Mouse (Mus musculus) CH12.LX (cell line): ENCODE data around the gene Ppm1n. TPM values are rescaled to one million over a fixed set of nuclear protein-coding genes. Genes with fewer than 3 reads are reported as not detected.
A peak's percentile ranks its signal among the peaks of the same experiment; 100 is the strongest.

ENCODE experiments used
- DNase-seq: peaks from one replicate; pipeline ENCODE4 v3.0.0-alpha.2; 2013; ENCODE audit errors: extremely low read depth
- H3K27ac ChIP-seq: 2 replicates; pipeline ENCODE4 v1.5.1; 2012; ENCODE audit warnings: low read depth, mild to moderate bottlenecking, control low read depth, moderate library complexity; ENCODE audit not compliant: insufficient read depth
- H3K27me3 ChIP-seq: replicated peaks from 2 replicates; pipeline ENCODE3; 2012; ENCODE audit warnings: inconsistent platforms
- H3K36me3 ChIP-seq, 2 experiments: replicated peaks in 1 of 2; 2 replicates each; pipeline versions ENCODE3 to v1.6.1; 2012; ENCODE audit warnings: inconsistent platforms in 1 of 2, low read length in 1 of 2, mild to moderate bottlenecking in 1 of 2, mixed read lengths in 1 of 2, moderate library complexity in 1 of 2; ENCODE audit not compliant: control insufficient read depth in 1 of 2, insufficient read depth in 1 of 2
- H3K4me1 ChIP-seq, 2 experiments: 2 replicates each; pipeline ENCODE4 v1.6.1; 2012; ENCODE audit warnings: inconsistent platforms in 1 of 2, moderate library complexity in 1 of 2; ENCODE audit not compliant: insufficient read depth in 2 of 2, control insufficient read depth in 1 of 2
- H3K4me2 ChIP-seq: 2 replicates; pipeline ENCODE4 v1.6.1; 2012; ENCODE audit warnings: low read depth, mild to moderate bottlenecking, control low read depth; ENCODE audit not compliant: poor library complexity, insufficient read depth, severe bottlenecking
- H3K4me3 ChIP-seq, 3 experiments: fragments of 150-350 bp in 1 of 3; sonication (generic) in 1 of 3; replicated peaks in 1 of 3; 2 replicates each; pipeline versions ENCODE3 to v1.5.1; 2011 to 2012; ENCODE audit warnings: low read depth in 2 of 3, low read length in 2 of 3, mild to moderate bottlenecking in 2 of 3, moderate library complexity in 2 of 3, control low read depth in 1 of 3, improper control_type of control experiment in 1 of 3, inconsistent platforms in 1 of 3, mixed read lengths in 1 of 3; ENCODE audit not compliant: poor library complexity in 1 of 3
- H3K79me2 ChIP-seq: replicated peaks from 2 replicates; pipeline ENCODE4 v1.6.1; 2012; ENCODE audit warnings: mild to moderate bottlenecking, moderate library complexity; ENCODE audit not compliant: control insufficient read depth, poor library complexity, insufficient read depth, severe bottlenecking; ENCODE audit errors: extremely low read depth
- H3K9ac ChIP-seq: 2 replicates; pipeline ENCODE4 v1.6.1; 2012; ENCODE audit warnings: low read depth, mild to moderate bottlenecking, control low read depth, moderate library complexity; ENCODE audit not compliant: insufficient read depth
- H3K9me3 ChIP-seq: replicated peaks from 2 replicates; pipeline ENCODE3; 2012; ENCODE audit warnings: low read length, inconsistent platforms, mixed read lengths
- CHD1 ChIP-seq: IDR thresholded peaks from 2 replicates; pipeline ENCODE4 v1.6.1; 2012; ENCODE audit warnings: low read depth, low read length, improper control_type of control experiment, inconsistent platforms
- CHD2 ChIP-seq: IDR thresholded peaks from 2 replicates; pipeline ENCODE4 v1.6.1; 2011; ENCODE audit warnings: low read length, improper control_type of control experiment
- CTCF ChIP-seq, 2 experiments: IDR thresholded peaks in 1 of 2; conservative IDR thresholded peaks in 1 of 2; 2 replicates each; pipeline ENCODE4 v1.5.1; 2011 to 2012; ENCODE audit warnings: low read depth in 2 of 2, low read length in 2 of 2, improper control_type of control experiment in 1 of 2, inconsistent platforms in 1 of 2, mild to moderate bottlenecking in 1 of 2, moderate library complexity in 1 of 2
- E2F4 ChIP-seq: IDR thresholded peaks from 2 replicates; pipeline ENCODE4 v1.6.1; 2011; ENCODE audit warnings: low read depth, low read length, improper control_type of control experiment; ENCODE audit not compliant: insufficient replicate concordance
- ELF1 ChIP-seq: IDR thresholded peaks from 2 replicates; pipeline ENCODE4 v1.6.1; 2014; ENCODE audit warnings: low read depth, mild to moderate bottlenecking, inconsistent platforms, low read length, improper control_type of control experiment
- ETS1 ChIP-seq: conservative IDR thresholded peaks from 2 replicates; pipeline ENCODE4 v1.6.1; 2012; ENCODE audit warnings: low read depth, mild to moderate bottlenecking, inconsistent platforms, low read length, improper control_type of control experiment, moderate library complexity
- GABPA ChIP-seq: IDR thresholded peaks from 2 replicates; pipeline ENCODE4 v1.6.1; 2012; ENCODE audit warnings: low read depth, low read length, improper control_type of control experiment, inconsistent platforms; ENCODE audit not compliant: insufficient replicate concordance
- HCFC1 ChIP-seq: IDR thresholded peaks from 2 replicates; pipeline ENCODE4 v1.6.1; 2012; ENCODE audit warnings: low read depth, mild to moderate bottlenecking, inconsistent platforms, low read length, improper control_type of control experiment
- JUND ChIP-seq: conservative IDR thresholded peaks from 2 replicates; pipeline ENCODE4 v1.6.1; 2011; ENCODE audit warnings: low read depth, low read length, improper control_type of control experiment
- KAT2A ChIP-seq: IDR thresholded peaks from 2 replicates; pipeline ENCODE4 v1.6.1; 2012; ENCODE audit warnings: low read length, improper control_type of control experiment, inconsistent platforms; ENCODE audit not compliant: insufficient replicate concordance
- MAFK ChIP-seq: IDR thresholded peaks from 2 replicates; pipeline ENCODE4 v1.6.1; 2011; ENCODE audit warnings: low read length, improper control_type of control experiment; ENCODE audit not compliant: insufficient replicate concordance
- MAX ChIP-seq: IDR thresholded peaks from 2 replicates; pipeline ENCODE4 v1.6.1; 2011; ENCODE audit warnings: low read length, improper control_type of control experiment
- MAZ ChIP-seq: IDR thresholded peaks from 2 replicates; pipeline ENCODE4 v1.6.1; 2012; ENCODE audit warnings: low read depth, mild to moderate bottlenecking, inconsistent platforms, low read length, improper control_type of control experiment, moderate library complexity
- MEF2A ChIP-seq: IDR thresholded peaks from 2 replicates; pipeline ENCODE4 v1.6.1; 2014; ENCODE audit warnings: low read depth, mild to moderate bottlenecking, inconsistent platforms, low read length, improper control_type of control experiment, borderline replicate concordance
- NELFE ChIP-seq: IDR thresholded peaks from 2 replicates; pipeline ENCODE4 v1.6.1; 2011; ENCODE audit warnings: low read depth, low read length, improper control_type of control experiment
- NRF1 ChIP-seq: IDR thresholded peaks from 2 replicates; pipeline ENCODE4 v1.6.1; 2014; ENCODE audit warnings: low read depth, mild to moderate bottlenecking, inconsistent platforms, low read length, improper control_type of control experiment, moderate library complexity
- PAX5 ChIP-seq: IDR thresholded peaks from 2 replicates; pipeline ENCODE4 v1.6.1; 2012; ENCODE audit warnings: low read length, inconsistent platforms, mixed read lengths
- POLR2A ChIP-seq: IDR thresholded peaks from 2 replicates; pipeline ENCODE4 v1.6.1; 2011; ENCODE audit warnings: low read depth, mild to moderate bottlenecking, improper control_type of control experiment, low read length
- RCOR1 ChIP-seq: conservative IDR thresholded peaks from 2 replicates; pipeline ENCODE4 v1.6.1; 2012; ENCODE audit warnings: low read depth, mild to moderate bottlenecking, inconsistent platforms, low read length, improper control_type of control experiment
- SIN3A ChIP-seq: IDR thresholded peaks from 2 replicates; pipeline ENCODE4 v1.6.1; 2012; ENCODE audit warnings: low read length, improper control_type of control experiment, inconsistent platforms
- TBP ChIP-seq: conservative IDR thresholded peaks from 2 replicates; pipeline ENCODE4 v1.6.1; 2011; ENCODE audit warnings: low read depth, low read length, improper control_type of control experiment
- USF1 ChIP-seq: IDR thresholded peaks from 2 replicates; pipeline ENCODE4 v1.6.1; 2014; ENCODE audit warnings: low read depth, mild to moderate bottlenecking, inconsistent platforms, low read length, improper control_type of control experiment
- ZKSCAN1 ChIP-seq: IDR thresholded peaks from 2 replicates; pipeline ENCODE4 v1.6.1; 2012; ENCODE audit warnings: low read depth, inconsistent platforms, low read length, improper control_type of control experiment, borderline replicate concordance
- ZMIZ1 ChIP-seq: IDR thresholded peaks from 2 replicates; pipeline ENCODE4 v1.6.1; 2012; ENCODE audit warnings: low read depth, mild to moderate bottlenecking, inconsistent platforms, low read length, improper control_type of control experiment
- dilution Hi-C: fragments of 300-500 bp; cut with MboI; formaldehyde crosslinking; loops from 2 replicates; pipeline ENCODE4 v1.14.3; 2020; ENCODE audit warnings: low sequenced_read_pairs; ENCODE audit not compliant: extremely low pct_unique_long_range_greater_than_20kb, extremely low pct_ligation_motif_present
- in situ Hi-C: fragments of 300-500 bp; cut with MboI; formaldehyde crosslinking; loops from 3 replicates; pipeline ENCODE4 v1.14.3; 2019; ENCODE audit warnings: low sequenced_read_pairs, low pct_ligation_motif_present, low pct_unique_long_range_greater_than_20kb, mixed read lengths
- polyA plus RNA-seq: library from polyadenylated mRNA; unstranded; fragments of >175 nt; gene quantifications from 2 replicates; pipeline ENCODE4 v1.2.1, GENCODE M21; 2012; ENCODE audit warnings: low read depth; ENCODE audit not compliant: insufficient read length
- total RNA-seq, 2 experiments: library from RNA; depleted of rRNA; stranded (reverse); fragments of 300-350 nt in 1 of 2; fragments of >200 nt in 1 of 2; gene quantifications; 2 replicates each; pipeline ENCODE4 v1.2.3; 2012 to 2014

The Ppm1n gene
- total and polyA plus RNA-seq, 3 experiments: not detected

- TF ChIP-seq KAT2A: 0 out of 2 replicates have a peak, but pooled peaks have one; percentile 51
Measured at GRCm38 (mm10) chr7:19271238-19272172, 8.4 kb downstream of the Ppm1n start, which contains the start of gene Vasp (continued).

- in situ Hi-C loops: loop anchor here (5.0 kb wide), 1 partner anchor 38 kb away; no protein-coding TSS in a partner anchor
- peak; percentile 55 for DNase-seq
Measured at GRCm38 (mm10) chr7:19270509-19271237, 9.2 kb downstream of the Ppm1n start.

GRCm38 (mm10) chr7:19269721-19270441 is 10.0 kb downstream of the Ppm1n start:
- H3K4me3 ChIP-seq: peak overlapping the region; percentile 71 to 95 (median 94)
- H3K4me2 ChIP-seq: peak overlapping the region; percentile 59
- in situ Hi-C loops (loop anchor here (5.0 kb wide), 1 partner anchor 38 kb away; no protein-coding TSS in a partner anchor), dilution Hi-C loops (no loop called here)
- peak overlapping the region; percentile 91 for H3K9ac ChIP-seq
- H3K4me1 ChIP-seq: peaks cover 24 to 49% of the 10 kb centered on the region in 2 experiments
- DNase-seq: peak; percentile 92
- H3K79me2 ChIP-seq: peaks cover 56% of the 10 kb centered on the region
- no peaks in the 10 kb centered on the region for H3K27me3 ChIP-seq
- no peaks in the 10 kb centered on the region for H3K9me3 ChIP-seq
- peak overlapping the region; percentile 89 for H3K27ac ChIP-seq
- peaks cover 16 to 20% of the 10 kb centered on the region in 2 experiments for H3K36me3 ChIP-seq
- TF ChIP-seq NELFE (0 out of 2 replicates have a peak, but pooled peaks have one; percentile 14), RCOR1 (no peak), ZMIZ1 (0 out of 2 replicates have a peak, but pooled peaks have one; percentile 15), JUND (no peak), TBP (peak; percentile 51; the same call in 1 of the 2 replicates), USF1 (no peak), E2F4 (no peak), MAX (peak; percentile 35; the same call in 1 of the 2 replicates), POLR2A (peak; percentile 37; the same call in 1 of the 2 replicates), GABPA (no peak), ELF1 (peak; percentile 54; the same call in 1 of the 2 replicates), CTCF (conservative IDR thresholded peaks at IDR 0.05 in 1 of 2, IDR thresholded peaks at IDR 0.05 in 1 of 2; ENCODE audit: low read depth in 2 of 2, low read length in 2 of 2) (no peak), PAX5 (no peak), MEF2A (no peak), MAFK (no peak), MAZ (peak; percentile 97), ZKSCAN1 (no peak), CHD1 (no peak; the same call in 1 of the 2 replicates), NRF1 (no peak), KAT2A (0 out of 2 replicates have a peak, but pooled peaks have one; percentile 34), CHD2 (peak; percentile 77)

More at GRCm38 (mm10) chr7:19270509-19271237, 9.2 kb downstream of the Ppm1n start:
- peaks cover 48% of the 10 kb centered on the region for H3K79me2 ChIP-seq
- dilution Hi-C loops: no loop called here
- TF ChIP-seq SIN3A: no peak; the same call in 1 of the 2 replicates
- TF ChIP-seq MAZ: 0 out of 2 replicates have a peak, but pooled peaks have one; percentile 6
- 0 out of 2 replicates have a peak, but pooled peaks have one; percentile 2 for TF ChIP-seq HCFC1
- TF ChIP-seq MAX: peak; percentile 7; the same call in 1 of the 2 replicates
- TF ChIP-seq ETS1: peak; percentile 9; the same call in 1 of the 2 replicates
- TF ChIP-seq MAFK: no peak
- H3K4me2 ChIP-seq: peak overlapping the region; percentile 59
- H3K27me3 ChIP-seq: no peaks in the 10 kb centered on the region
- peaks cover under 1% of the 10 kb centered on the region for H3K9me3 ChIP-seq
- peak overlapping the region; percentile 75; the same call in 1 of the 2 replicates for H3K27ac ChIP-seq
- H3K4me3 ChIP-seq: peak overlapping the region; percentile 75 to 95 (median 94)
- peak overlapping the region; percentile 91 for H3K9ac ChIP-seq
- H3K36me3 ChIP-seq: peaks cover 8 to 12% of the 10 kb centered on the region in 2 experiments
- H3K4me1 ChIP-seq: peaks cover 18 to 45% of the 10 kb centered on the region in 2 experiments
